In genomic region chr15:32579351-32579750, GRCm38 (mm10) we compare ENCODE assay signal across 20 mouse cellular contexts.
DNase-seq lines count a peak whose midpoint lies in the region; ATAC-seq and TF ChIP-seq lines count a peak whose summit lies in the region.
"Had no signal": no experiment of that assay in that cellular context is flagged by ENCODE, and none has a peak within 500 bp of the region (broad histone marks: within the 10 kb centered on the region; RNA-seq: fewer than 3 reads in every experiment).

No protein-coding gene starts in this region.

- peak; percentile 19 for DNase-seq in gastrocnemius, postnatal 14 days
- no peak for DNase-seq in gastrocnemius, adult 8-10 months (ENCODE audit: low spot score in 2 of 2)
- DNase-seq in heart, adult 9 months (ENCODE audit: low spot score in 2 of 2): peak; percentile 9 to 15
- no peak for DNase-seq in heart, adult 2 months
- DNase-seq in stomach, postnatal 0 days (ENCODE audit: low spot score): no peak
- no peak for DNase-seq in embryo, embryonic 10.5 days (ENCODE audit: low spot score)
- DNase-seq: adrenal gland, postnatal 14 days; cerebellum, adult 11-12 months; cerebellum, adult 9-10 months; cerebellum, postnatal 36 days; forebrain, postnatal 0 days; kidney, adult 11 months; kidney, adult 9 months had no signal

- no peak for ATAC-seq in stomach, embryonic 14.5 days (ENCODE audit: insufficient number of reproducible peaks, insufficient read depth, low FRiP score, low read depth)
- ATAC-seq in stomach, postnatal 0 days (ENCODE audit: low FRiP score, low TSS enrichment): no peak
- ATAC-seq in stomach, embryonic 16.5 days (ENCODE audit: insufficient read depth, low FRiP score): no peak
- ATAC-seq: forebrain, embryonic 13.5 days; forebrain, postnatal 0 days; hindbrain, postnatal 0 days had no signal

- TF ChIP-seq POLR2A in heart, adult 2 months (IDR thresholded peaks at IDR 0.05; ENCODE audit: insufficient read depth, low read depth, low read length): no peak

- no peak overlapping the region for H3K4me3 ChIP-seq in heart, adult 2 months
- no peak overlapping the region for H3K4me3 ChIP-seq in stomach, embryonic 14.5 days (ENCODE audit: low read depth, low read length)
- no peak overlapping the region for H3K4me3 ChIP-seq in stomach, postnatal 0 days (ENCODE audit: low read depth, low read length)
- no peak overlapping the region for H3K4me3 ChIP-seq in stomach, embryonic 16.5 days (replicated peaks; ENCODE audit: low read length)
- H3K4me3 ChIP-seq: embryonic facial prominence, embryonic 10.5 days; forebrain, embryonic 13.5 days; heart, embryonic 15.5 days; hindbrain, embryonic 13.5 days had no signal

- intact Hi-C loops in gastrocnemius, postnatal 14 days (cut with DNase I; ENCODE audit: low total_unique reads): no loop called here
- intact Hi-C loops in heart, adult 2 months (cut with DNase I): loop anchor here (10.0 kb wide), 1 partner anchor 145 kb away; no protein-coding TSS in a partner anchor

- WGBS in heart, adult 2 months: 49% methylated on average over 4 of the region's 4 CpGs
- 74% methylated on average over 4 of the region's 4 CpGs for WGBS in stomach, embryonic 14.5 days
- 66% methylated on average over 4 of the region's 4 CpGs for WGBS in stomach, postnatal 0 days
- WGBS in stomach, embryonic 16.5 days: 71% methylated on average over 4 of the region's 4 CpGs

- no peaks in the 10 kb centered on the region for H3K36me3 ChIP-seq in heart, adult 2 months (ENCODE audit: control insufficient read depth, insufficient read depth, low read length)
- H3K36me3 ChIP-seq in stomach, embryonic 14.5 days (ENCODE audit: control insufficient read depth, insufficient read depth, low read length): no peaks in the 10 kb centered on the region
- no peaks in the 10 kb centered on the region for H3K36me3 ChIP-seq in stomach, postnatal 0 days (ENCODE audit: control insufficient read depth, insufficient read depth, low read length)
- no peaks in the 10 kb centered on the region for H3K36me3 ChIP-seq in stomach, embryonic 16.5 days (ENCODE audit: control insufficient read depth, insufficient read depth, low read length)
- H3K36me3 ChIP-seq: heart, embryonic 15.5 days; hindbrain, embryonic 13.5 days had no signal

- TF ChIP-seq CTCF in heart, adult 2 months (IDR thresholded peaks at IDR 0.05): no peak
- TF ChIP-seq CTCF in stomach, postnatal 0 days (IDR thresholded peaks at IDR 0.05; ENCODE audit: low read depth): no peak

- no peak overlapping the region for H3K27ac ChIP-seq in heart, adult 2 months
- H3K27ac ChIP-seq in stomach, embryonic 14.5 days (ENCODE audit: low read length): peak overlapping the region; percentile 30; the same call in 1 of the 2 replicates
- no peak overlapping the region for H3K27ac ChIP-seq in stomach, postnatal 0 days (replicated peaks)
- H3K27ac ChIP-seq in stomach, embryonic 16.5 days (ENCODE audit: low read length): peak overlapping the region; percentile 48; the same call in 1 of the 2 replicates
- H3K27ac ChIP-seq: embryonic facial prominence, embryonic 10.5 days; forebrain, embryonic 13.5 days; heart, embryonic 15.5 days; hindbrain, embryonic 13.5 days; hindbrain, postnatal 0 days had no signal

- H3K27me3 ChIP-seq in heart, adult 2 months (ENCODE audit: control insufficient read depth, insufficient read depth, low read length): no peaks in the 10 kb centered on the region
- no peaks in the 10 kb centered on the region for H3K27me3 ChIP-seq in stomach, embryonic 14.5 days (ENCODE audit: control insufficient read depth, insufficient read depth, low read length)
- H3K27me3 ChIP-seq in stomach, postnatal 0 days (ENCODE audit: control insufficient read depth, insufficient read depth, low read length): no peaks in the 10 kb centered on the region
- H3K27me3 ChIP-seq in stomach, embryonic 16.5 days (ENCODE audit: control insufficient read depth, insufficient read depth, low read length): no peaks in the 10 kb centered on the region
- H3K27me3 ChIP-seq: forebrain, embryonic 13.5 days; heart, embryonic 15.5 days; hindbrain, embryonic 13.5 days had no signal

- H3K4me1 ChIP-seq in heart, adult 2 months (ENCODE audit: control insufficient read depth, insufficient read depth, low read length): no peaks in the 10 kb centered on the region
- no peaks in the 10 kb centered on the region for H3K4me1 ChIP-seq in stomach, embryonic 14.5 days (ENCODE audit: control insufficient read depth, insufficient read depth, low read length)
- no peaks in the 10 kb centered on the region for H3K4me1 ChIP-seq in stomach, postnatal 0 days (replicated peaks; ENCODE audit: control insufficient read depth, insufficient read depth)
- H3K4me1 ChIP-seq in stomach, embryonic 16.5 days (ENCODE audit: control insufficient read depth, insufficient read depth, low read length): no peaks in the 10 kb centered on the region
- H3K4me1 ChIP-seq: embryonic facial prominence, embryonic 10.5 days; forebrain, embryonic 13.5 days; heart, embryonic 15.5 days; hindbrain, embryonic 13.5 days had no signal

- no peak overlapping the region for H3K4me2 ChIP-seq in stomach, embryonic 14.5 days (replicated peaks; ENCODE audit: low read depth, low read length)
- H3K4me2 ChIP-seq in stomach, postnatal 0 days (replicated peaks; ENCODE audit: low read depth): no peak overlapping the region
- H3K4me2 ChIP-seq in stomach, embryonic 16.5 days (ENCODE audit: low read depth, low read length): no peak overlapping the region
- H3K4me2 ChIP-seq: forebrain, embryonic 13.5 days; heart, embryonic 15.5 days; hindbrain, embryonic 13.5 days had no signal

- no peaks in the 10 kb centered on the region for H3K9me3 ChIP-seq in stomach, embryonic 14.5 days (ENCODE audit: control insufficient read depth, low read depth, low read length)
- no peaks in the 10 kb centered on the region for H3K9me3 ChIP-seq in stomach, postnatal 0 days (ENCODE audit: control insufficient read depth, low read length)
- H3K9me3 ChIP-seq in stomach, embryonic 16.5 days (replicated peaks; ENCODE audit: control insufficient read depth, low read length): no peaks in the 10 kb centered on the region
- H3K9me3 ChIP-seq: embryonic facial prominence, embryonic 10.5 days; forebrain, embryonic 13.5 days; heart, embryonic 15.5 days; hindbrain, embryonic 13.5 days had no signal

- no peak overlapping the region for H3K9ac ChIP-seq in heart, adult 2 months (ENCODE audit: low read depth, low read length)
- no peak overlapping the region for H3K9ac ChIP-seq in stomach, embryonic 14.5 days (replicated peaks; ENCODE audit: low read depth, low read length)
- no peak overlapping the region for H3K9ac ChIP-seq in stomach, postnatal 0 days (ENCODE audit: low read length)
- H3K9ac ChIP-seq in stomach, embryonic 16.5 days (ENCODE audit: low read length): no peak overlapping the region
- H3K9ac ChIP-seq: forebrain, embryonic 13.5 days; forebrain, postnatal 0 days; heart, embryonic 15.5 days; hindbrain, embryonic 13.5 days had no signal

- TF ChIP-seq EP300 in heart, adult 2 months (IDR thresholded peaks at IDR 0.05; ENCODE audit: insufficient read depth, low read depth, low read length): no peak
- no peak for TF ChIP-seq EP300 in stomach, postnatal 0 days (optimal IDR thresholded peaks at IDR 0.05)

- H3K79me2 ChIP-seq in heart, adult 2 months (replicated peaks; ENCODE audit: control insufficient read depth, insufficient read depth, low read length): no peaks in the 10 kb centered on the region

Comparison
In these comparisons a context has a peak if more than half of its experiments do, and no peak if none do; other contexts are left out.
1. DNase-seq: peak in gastrocnemius, postnatal 14 days (single experiment) and heart, adult 9 months (2 of 2); none in gastrocnemius, adult 8-10 months (0 of 2), heart, adult 2 months (0 of 2), stomach, postnatal 0 days (single experiment) and embryo, embryonic 10.5 days (single experiment).
2. H3K27ac ChIP-seq: peak in stomach, embryonic 14.5 days (single experiment) and stomach, embryonic 16.5 days (single experiment); none in heart, adult 2 months (single experiment) and stomach, postnatal 0 days (single experiment).